Mouse (Mus musculus) lung, adult 2 months (tissue): ENCODE data around the gene C1rb.

Source experiments
- CTCF ChIP-seq: fragments of 200-500 bp; IDR thresholded peaks from 2 replicates; pipeline ENCODE4 v1.5.1; 2011; ENCODE audit warnings: mild to moderate bottlenecking, low read length, control low read depth; ENCODE audit not compliant: insufficient read depth
- POLR2A ChIP-seq: fragments of 200-500 bp; IDR thresholded peaks from 2 replicates; pipeline ENCODE4 v1.6.1; 2011; ENCODE audit warnings: low read depth, mild to moderate bottlenecking, control low read depth, low read length, borderline replicate concordance; ENCODE audit errors: extremely low read depth

DNA sequence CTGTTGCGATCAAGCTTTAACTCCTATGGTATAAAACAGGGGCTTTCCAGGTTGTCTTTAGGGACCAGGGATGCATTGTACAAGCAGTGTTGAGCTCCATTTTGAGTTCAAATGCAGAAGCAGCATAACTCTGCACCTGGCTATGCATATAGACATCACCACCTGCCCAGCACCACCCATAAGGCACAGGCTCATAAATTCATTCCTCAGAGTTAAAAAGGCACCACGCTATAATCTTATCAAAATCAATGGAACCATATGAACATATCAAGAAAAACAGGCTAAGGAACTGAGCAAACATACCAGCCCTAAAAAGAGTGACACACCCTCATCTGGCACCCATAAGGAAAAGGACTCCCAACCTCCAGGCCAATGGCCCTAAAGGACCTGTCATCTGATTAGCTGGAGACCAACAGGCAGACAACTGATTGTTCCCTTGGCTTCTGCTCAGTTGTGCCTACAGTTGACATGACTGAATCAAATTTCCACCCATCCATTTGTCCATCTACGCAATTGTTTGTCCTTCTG is 21.0 kb upstream of the C1rb start:
- TF ChIP-seq CTCF (no peak), POLR2A (no peak)
